Mouse (Mus musculus): ENCODE data around the gene Rap1gap. TPM values are rescaled to one million over a fixed set of nuclear protein-coding genes. Genes with fewer than 3 reads are reported as not detected.

The Rap1gap gene
- polyA plus RNA-seq, 1 experiment from 2014 or later: 3.3 TPM

DNA sequence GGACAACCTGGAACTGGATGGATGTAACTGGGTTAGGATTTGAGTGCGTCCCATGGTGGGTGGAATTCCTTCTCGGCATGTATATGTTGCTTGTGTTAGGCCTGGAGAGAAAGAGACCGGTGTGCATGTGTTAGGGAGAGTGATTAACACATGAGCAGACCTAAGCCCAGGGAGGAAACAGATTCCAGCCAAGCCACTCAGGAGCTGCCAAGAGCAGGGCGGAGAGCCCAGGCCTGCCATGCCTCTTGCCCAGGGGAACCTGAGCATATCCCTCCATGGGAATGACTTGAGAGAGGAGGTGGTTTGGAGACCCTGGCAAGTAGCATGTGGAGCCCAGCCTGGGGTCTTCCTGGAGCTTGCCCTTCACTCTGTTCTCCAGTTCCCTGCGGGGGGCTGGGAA lies 13.4 kb downstream of the Rap1gap start:
- peaks cover 69% of the 10 kb centered on the region for H3K27me3 ChIP-seq (ENCODE audit: control insufficient read depth, insufficient read depth, low read length)
- WGBS (ENCODE audit: insufficient replicate concordance): 78% methylated on average over 5 of the region's 5 CpGs

DNA sequence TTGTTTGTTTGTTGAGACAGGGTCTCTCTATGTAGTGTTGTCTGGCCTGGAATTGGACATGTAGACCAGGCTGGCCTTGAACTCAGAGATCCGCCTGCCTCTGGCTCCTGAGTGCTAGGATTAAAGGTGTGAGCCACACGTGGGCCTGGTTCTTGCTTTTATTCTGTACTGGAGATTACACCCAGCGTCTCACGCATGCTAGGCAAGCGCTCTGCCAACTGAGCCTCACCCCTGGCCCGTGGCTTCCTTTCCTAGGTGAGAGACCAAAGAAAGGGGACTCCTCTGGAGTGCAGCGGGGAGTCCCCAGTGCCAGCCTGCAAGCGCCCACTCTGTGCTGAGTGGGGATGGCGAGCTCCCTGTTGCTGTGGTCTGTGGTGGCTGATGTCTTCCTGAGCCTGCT lies 14.0 kb downstream of the Rap1gap start:
- Histone ChIP-seq H3K4me2 (no peak overlapping the region), H3K9me3 (replicated peaks; ENCODE audit: control insufficient read depth, low read length) (no peaks in the 10 kb centered on the region), H3K4me1 (ENCODE audit: control insufficient read depth, insufficient read depth, low read length) (peaks cover 5% of the 10 kb centered on the region; the same call in 1 of the 2 replicates), H3K27ac (ENCODE audit: low read depth, low read length) (no peak overlapping the region), H3K27me3 (ENCODE audit: control insufficient read depth, insufficient read depth, low read length) (peaks cover 73% of the 10 kb centered on the region), H3K36me3 (ENCODE audit: control insufficient read depth, insufficient read depth, low read length) (no peaks in the 10 kb centered on the region), H3K9ac (ENCODE audit: low read depth, low read length) (no peak overlapping the region), H3K4me3 (ENCODE audit: low read depth, low read length) (no peak overlapping the region)
- no peak for ATAC-seq (replicated peaks; ENCODE audit: insufficient number of reproducible peaks, low FRiP score, low TSS enrichment)
- 64% methylated on average over 9 of the region's 9 CpGs for WGBS (ENCODE audit: insufficient replicate concordance)

More for the DNA sequence above, 13.4 kb downstream of the Rap1gap start:
- H3K4me2 ChIP-seq: no peak overlapping the region
- no peaks in the 10 kb centered on the region for H3K36me3 ChIP-seq (ENCODE audit: control insufficient read depth, insufficient read depth, low read length)
- no peak overlapping the region for H3K4me3 ChIP-seq (ENCODE audit: low read depth, low read length)
- no peak overlapping the region for H3K9ac ChIP-seq (ENCODE audit: low read depth, low read length)
- H3K9me3 ChIP-seq (replicated peaks; ENCODE audit: control insufficient read depth, low read length): no peaks in the 10 kb centered on the region
- H3K27ac ChIP-seq (ENCODE audit: low read depth, low read length): no peak overlapping the region
- no peak for ATAC-seq (replicated peaks; ENCODE audit: insufficient number of reproducible peaks, low FRiP score, low TSS enrichment)
- H3K4me1 ChIP-seq (ENCODE audit: control insufficient read depth, insufficient read depth, low read length): peaks cover 5% of the 10 kb centered on the region; the same call in 1 of the 2 replicates

DNA sequence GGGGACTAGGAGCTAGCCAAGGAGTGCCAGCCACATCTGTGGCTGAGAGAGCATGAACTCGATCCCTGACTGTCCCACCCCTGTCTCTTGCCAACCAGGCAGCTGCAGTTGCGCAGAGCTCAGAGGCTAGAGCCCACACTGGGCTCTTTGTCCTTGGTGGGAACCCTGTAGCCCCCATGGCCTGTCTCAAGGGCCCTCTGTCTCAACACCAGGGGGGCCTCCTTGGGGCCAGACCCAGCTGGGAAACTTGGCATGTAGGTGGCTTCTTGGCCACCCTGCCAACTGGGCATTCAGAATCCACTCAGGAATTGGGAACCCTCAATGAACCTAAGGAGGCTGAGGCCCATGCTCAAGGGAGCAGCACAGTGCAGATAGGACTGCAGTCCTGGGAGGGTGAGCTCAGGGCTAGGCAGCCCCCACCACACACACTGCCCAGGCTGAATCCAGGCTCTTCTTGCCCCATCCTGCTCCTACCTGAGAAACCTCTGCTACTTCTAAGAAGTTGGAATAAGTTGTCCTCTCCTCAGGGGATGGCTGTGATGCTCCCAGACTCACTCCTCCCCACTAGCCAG lies 15.5 kb downstream of the Rap1gap start:
- no peaks in the 10 kb centered on the region for H3K9me3 ChIP-seq (replicated peaks; ENCODE audit: control insufficient read depth, low read length)
- H3K36me3 ChIP-seq (ENCODE audit: control insufficient read depth, insufficient read depth, low read length): no peaks in the 10 kb centered on the region
- WGBS (ENCODE audit: insufficient replicate concordance): 73% methylated on average over 2 of the region's 2 CpGs
- peaks cover 5% of the 10 kb centered on the region; the same call in 1 of the 2 replicates for H3K4me1 ChIP-seq (ENCODE audit: control insufficient read depth, insufficient read depth, low read length)
- no peak overlapping the region for H3K27ac ChIP-seq (ENCODE audit: low read depth, low read length)
- H3K27me3 ChIP-seq (ENCODE audit: control insufficient read depth, insufficient read depth, low read length): peaks cover 80% of the 10 kb centered on the region
- no peak overlapping the region for H3K4me3 ChIP-seq (ENCODE audit: low read depth, low read length)
- no peak for ATAC-seq (replicated peaks; ENCODE audit: insufficient number of reproducible peaks, low FRiP score, low TSS enrichment)
- no peak overlapping the region for H3K4me2 ChIP-seq
- no peak overlapping the region for H3K9ac ChIP-seq (ENCODE audit: low read depth, low read length)

DNA sequence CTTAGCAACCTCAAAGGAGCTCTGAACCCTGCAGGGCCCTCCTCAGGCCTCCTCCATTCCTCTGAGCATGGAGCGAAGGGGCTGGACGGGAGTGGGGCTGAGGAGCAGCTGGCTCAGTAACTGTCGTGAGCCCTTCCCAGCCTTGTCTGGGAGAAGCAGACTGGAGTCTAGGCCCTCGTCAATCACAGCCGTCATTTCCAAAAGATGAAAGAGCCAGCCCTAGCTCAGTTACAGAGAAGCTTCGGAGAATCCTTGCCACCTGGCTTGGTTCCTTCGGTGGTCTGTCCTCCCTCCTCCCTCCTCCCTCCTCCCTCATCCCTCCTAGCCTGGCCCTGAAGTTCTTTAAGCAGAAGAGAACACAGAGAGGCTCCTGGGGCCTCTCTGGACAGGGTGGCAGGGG lies 16.2 kb downstream of the Rap1gap start:
- H3K9ac ChIP-seq (ENCODE audit: low read depth, low read length): no peak overlapping the region
- peaks cover 83% of the 10 kb centered on the region for H3K27me3 ChIP-seq (ENCODE audit: control insufficient read depth, insufficient read depth, low read length)
- H3K4me2 ChIP-seq: no peak overlapping the region
- peaks cover 5% of the 10 kb centered on the region; the same call in 1 of the 2 replicates for H3K4me1 ChIP-seq (ENCODE audit: control insufficient read depth, insufficient read depth, low read length)
- no peak for ATAC-seq (replicated peaks; ENCODE audit: insufficient number of reproducible peaks, low FRiP score, low TSS enrichment)
- H3K27ac ChIP-seq (ENCODE audit: low read depth, low read length): no peak overlapping the region
- no peaks in the 10 kb centered on the region for H3K9me3 ChIP-seq (replicated peaks; ENCODE audit: control insufficient read depth, low read length)
- H3K4me3 ChIP-seq (ENCODE audit: low read depth, low read length): no peak overlapping the region
- WGBS (ENCODE audit: insufficient replicate concordance): 21% methylated on average over 7 of the region's 7 CpGs
- no peaks in the 10 kb centered on the region for H3K36me3 ChIP-seq (ENCODE audit: control insufficient read depth, insufficient read depth, low read length)

DNA sequence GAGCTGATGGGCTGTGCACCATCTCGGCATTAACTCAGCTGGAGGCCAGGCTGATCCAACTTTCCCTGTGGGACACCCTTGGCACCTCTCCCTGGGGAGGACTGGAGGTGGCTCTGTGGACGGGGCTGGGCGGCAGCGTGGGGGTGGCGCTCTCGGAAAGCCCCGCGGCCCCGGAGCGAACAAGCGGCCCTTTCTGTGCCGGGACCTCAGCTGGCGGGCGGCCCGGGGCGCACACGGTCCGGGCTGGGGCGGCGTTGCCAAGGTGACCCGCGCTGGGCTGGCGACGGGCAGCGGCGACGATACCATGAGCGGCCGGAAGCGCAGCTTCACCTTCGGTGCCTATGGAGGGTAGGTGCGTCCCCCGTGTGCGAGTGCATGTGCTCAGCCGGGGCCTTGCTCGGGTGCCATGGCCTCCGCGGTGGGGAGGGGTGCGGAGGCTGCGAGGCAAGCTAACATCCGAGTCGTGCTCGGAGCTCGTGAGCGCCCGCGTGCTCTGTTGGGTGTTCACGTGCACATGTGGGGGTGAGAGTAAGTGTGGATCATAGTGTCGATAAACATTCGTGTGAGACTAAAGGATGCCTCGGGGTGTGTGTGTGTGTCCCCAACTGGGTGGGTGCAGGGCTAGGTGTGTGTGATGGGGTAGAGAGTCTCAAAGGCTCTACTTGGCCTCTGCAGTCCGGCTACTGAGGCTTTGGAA lies 17.0 kb downstream of the Rap1gap start:
- no peak for ATAC-seq (replicated peaks; ENCODE audit: insufficient number of reproducible peaks, low FRiP score, low TSS enrichment)
- 7% methylated on average over 52 of the region's 52 CpGs for WGBS (ENCODE audit: insufficient replicate concordance)
- Histone ChIP-seq H3K9me3 (replicated peaks; ENCODE audit: control insufficient read depth, low read length) (no peaks in the 10 kb centered on the region), H3K36me3 (ENCODE audit: control insufficient read depth, insufficient read depth, low read length) (no peaks in the 10 kb centered on the region), H3K4me1 (ENCODE audit: control insufficient read depth, insufficient read depth, low read length) (peaks cover 5% of the 10 kb centered on the region; the same call in 1 of the 2 replicates), H3K9ac (ENCODE audit: low read depth, low read length) (no peak overlapping the region), H3K27me3 (ENCODE audit: control insufficient read depth, insufficient read depth, low read length) (peaks cover 84% of the 10 kb centered on the region), H3K4me2 (peak overlapping the region; percentile 66), H3K4me3 (ENCODE audit: low read depth, low read length) (peak overlapping the region; percentile 40), H3K27ac (ENCODE audit: low read depth, low read length) (no peak overlapping the region)

DNA sequence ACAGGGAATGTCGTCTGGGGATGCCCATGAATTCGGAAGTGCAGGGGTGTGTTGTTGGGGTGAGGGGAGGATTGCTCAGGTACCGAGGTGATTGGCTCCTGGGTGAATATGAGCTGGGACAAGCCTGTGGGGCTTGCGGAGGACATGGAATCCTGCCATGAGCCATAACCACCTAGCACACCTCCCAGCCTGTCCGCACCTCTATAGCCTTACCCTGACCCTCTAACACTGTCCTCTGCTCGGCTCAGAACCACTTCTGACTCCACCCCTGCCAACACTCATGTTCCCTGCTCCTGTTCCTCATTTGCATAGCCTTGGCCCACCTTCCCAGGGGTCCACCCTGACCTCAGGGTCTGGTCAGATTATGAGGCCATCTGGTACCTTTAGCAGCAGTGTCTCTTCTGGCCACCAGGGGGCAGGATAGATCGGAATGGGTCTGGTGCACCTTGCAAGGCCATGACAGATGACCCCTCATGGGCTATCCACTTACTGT lies 18.5 kb downstream of the Rap1gap start:
- H3K4me2 ChIP-seq: no peak overlapping the region
- 45% methylated on average over 7 of the region's 7 CpGs for WGBS (ENCODE audit: insufficient replicate concordance)
- no peak overlapping the region for H3K9ac ChIP-seq (ENCODE audit: low read depth, low read length)
- no peak overlapping the region for H3K27ac ChIP-seq (ENCODE audit: low read depth, low read length)
- H3K27me3 ChIP-seq (ENCODE audit: control insufficient read depth, insufficient read depth, low read length): peaks cover 78% of the 10 kb centered on the region
- ATAC-seq (replicated peaks; ENCODE audit: insufficient number of reproducible peaks, low FRiP score, low TSS enrichment): 0 out of 2 replicates have a peak, but pooled peaks have one; percentile 18
- no peaks in the 10 kb centered on the region for H3K9me3 ChIP-seq (replicated peaks; ENCODE audit: control insufficient read depth, low read length)
- no peaks in the 10 kb centered on the region for H3K36me3 ChIP-seq (ENCODE audit: control insufficient read depth, insufficient read depth, low read length)
- H3K4me1 ChIP-seq (ENCODE audit: control insufficient read depth, insufficient read depth, low read length): peaks cover 5% of the 10 kb centered on the region; the same call in 1 of the 2 replicates
- no peak overlapping the region for H3K4me3 ChIP-seq (ENCODE audit: low read depth, low read length)

DNA sequence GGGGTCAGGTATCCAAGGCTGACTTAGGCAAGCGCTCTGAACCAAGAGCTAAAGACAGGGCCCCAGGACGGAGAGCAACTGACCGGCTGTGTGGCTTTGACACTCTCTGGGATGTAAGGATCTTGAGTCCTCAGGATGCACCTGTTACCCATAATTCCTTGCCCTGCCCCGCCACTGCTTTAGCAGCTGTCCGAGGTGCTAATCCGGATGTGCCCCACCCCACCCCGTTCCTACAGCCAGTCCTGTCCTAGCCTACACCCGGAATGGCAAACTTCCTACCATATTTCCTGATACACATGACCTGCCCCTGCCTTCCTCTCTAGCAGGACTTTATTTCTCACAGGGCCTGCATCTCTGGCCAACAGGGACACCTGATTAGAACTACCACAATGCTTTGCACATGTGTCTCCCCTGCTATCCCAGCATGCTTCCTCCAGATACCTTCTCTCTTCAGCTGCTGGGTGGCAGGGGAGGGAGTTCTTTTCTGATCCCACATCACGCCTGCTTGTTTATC lies 20.4 kb downstream of the Rap1gap start:
- H3K4me1 ChIP-seq (ENCODE audit: control insufficient read depth, insufficient read depth, low read length): peaks cover 5% of the 10 kb centered on the region; the same call in 1 of the 2 replicates
- no peak overlapping the region for H3K9ac ChIP-seq (ENCODE audit: low read depth, low read length)
- no peak overlapping the region for H3K4me3 ChIP-seq (ENCODE audit: low read depth, low read length)
- H3K27ac ChIP-seq (ENCODE audit: low read depth, low read length): no peak overlapping the region
- H3K27me3 ChIP-seq (ENCODE audit: control insufficient read depth, insufficient read depth, low read length): peaks cover 62% of the 10 kb centered on the region
- H3K4me2 ChIP-seq: no peak overlapping the region
- no peaks in the 10 kb centered on the region for H3K9me3 ChIP-seq (replicated peaks; ENCODE audit: control insufficient read depth, low read length)
- no peaks in the 10 kb centered on the region for H3K36me3 ChIP-seq (ENCODE audit: control insufficient read depth, insufficient read depth, low read length)
- no peak for ATAC-seq (replicated peaks; ENCODE audit: insufficient number of reproducible peaks, low FRiP score, low TSS enrichment)
- 32% methylated on average over 9 of the region's 9 CpGs for WGBS (ENCODE audit: insufficient replicate concordance)

DNA sequence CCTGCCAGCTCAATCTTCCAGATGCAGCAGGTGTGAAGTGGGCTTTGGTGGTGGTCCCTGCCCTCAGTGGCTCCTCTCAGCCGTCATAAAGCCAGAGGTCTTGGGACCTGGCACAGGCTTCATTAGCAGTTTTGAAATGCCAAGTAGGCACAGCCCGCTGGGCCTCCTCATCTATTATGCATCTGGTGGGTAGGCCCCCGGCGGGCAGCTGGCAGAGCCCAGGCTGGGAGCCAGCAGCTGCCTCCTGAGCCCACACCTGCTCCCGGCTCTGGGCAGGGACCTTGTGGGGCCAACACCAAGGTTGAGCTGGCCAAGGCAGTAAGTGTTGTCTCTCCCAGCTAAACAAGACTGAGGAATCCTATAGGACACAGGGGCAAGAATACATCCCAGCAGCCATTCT lies 21.8 kb downstream of the Rap1gap start:
- no peak overlapping the region for H3K27ac ChIP-seq (ENCODE audit: low read depth, low read length)
- no peak overlapping the region for H3K4me2 ChIP-seq
- H3K4me1 ChIP-seq (ENCODE audit: control insufficient read depth, insufficient read depth, low read length): peaks cover 5% of the 10 kb centered on the region; the same call in 1 of the 2 replicates
- no peaks in the 10 kb centered on the region for H3K9me3 ChIP-seq (replicated peaks; ENCODE audit: control insufficient read depth, low read length)
- peaks cover 48% of the 10 kb centered on the region for H3K27me3 ChIP-seq (ENCODE audit: control insufficient read depth, insufficient read depth, low read length)
- H3K36me3 ChIP-seq (ENCODE audit: control insufficient read depth, insufficient read depth, low read length): no peaks in the 10 kb centered on the region
- H3K4me3 ChIP-seq (ENCODE audit: low read depth, low read length): no peak overlapping the region
- H3K9ac ChIP-seq (ENCODE audit: low read depth, low read length): no peak overlapping the region
- 81% methylated on average over 5 of the region's 5 CpGs for WGBS (ENCODE audit: insufficient replicate concordance)
- ATAC-seq (replicated peaks; ENCODE audit: insufficient number of reproducible peaks, low FRiP score, low TSS enrichment): no peak
